Mouse (Mus musculus) small intestine, adult 2 months (tissue): ENCODE data around the gene Gm20388. TPM values are rescaled to one million over a fixed set of nuclear protein-coding genes. Genes with fewer than 3 reads are reported as not detected.

Experiments used
- H3K27ac ChIP-seq: fragments of 200-500 bp; 2 replicates; pipeline ENCODE4 v1.5.1; 2012; ENCODE audit warnings: low read depth, low read length, control low read depth, inconsistent platforms; ENCODE audit not compliant: insufficient read depth
- H3K27me3 ChIP-seq: fragments of 200-500 bp; 2 replicates; pipeline ENCODE4 v1.6.1; 2012; ENCODE audit warnings: mild to moderate bottlenecking, moderate library complexity, low read length, inconsistent platforms; ENCODE audit not compliant: control insufficient read depth, insufficient read depth
- H3K36me3 ChIP-seq: fragments of 200-500 bp; 2 replicates; pipeline ENCODE4 v1.6.1; 2012; ENCODE audit warnings: mild to moderate bottlenecking, low read length, control low read depth, inconsistent platforms; ENCODE audit not compliant: control insufficient read depth, insufficient read depth
- H3K4me1 ChIP-seq: fragments of 200-500 bp; 2 replicates; pipeline ENCODE4 v1.6.1; 2012; ENCODE audit warnings: low read length, inconsistent platforms, mixed read lengths; ENCODE audit not compliant: control insufficient read depth, insufficient read depth, insufficient read length
- H3K4me3 ChIP-seq: fragments of 200-500 bp; 2 replicates; pipeline ENCODE4 v1.5.1; 2012; ENCODE audit warnings: low read depth, mild to moderate bottlenecking, control low read depth, inconsistent platforms, low read length, moderate library complexity
- CTCF ChIP-seq: fragments of 200-500 bp; IDR thresholded peaks from 2 replicates; pipeline ENCODE4 v1.5.1; 2012; ENCODE audit warnings: low read depth, mild to moderate bottlenecking, control low read depth, inconsistent platforms, low read length, moderate library complexity, mixed read lengths; ENCODE audit not compliant: insufficient replicate concordance, insufficient read length; ENCODE audit errors: extremely low read depth
- POLR2A ChIP-seq: fragments of 200-500 bp; IDR thresholded peaks from 2 replicates; pipeline ENCODE4 v1.6.1; 2012; ENCODE audit warnings: low read depth, mild to moderate bottlenecking, control low read depth, inconsistent platforms, low read length, moderate library complexity
- WGBS: fragments of 180-500 bp; shearing (Covaris S2); methylation state at CpG from one replicate; pipeline ENCODE4 v1.1.7; 2018; 5-methylcytosine and 5-hydroxymethylcytosine counted together
- polyA plus RNA-seq: library from polyadenylated mRNA; depleted of rRNA; stranded (reverse); fragments of >200 nt; gene quantifications from 2 replicates; pipeline ENCODE4 v1.2.3, GENCODE M21; 2012

The Gm20388 gene
- polyA plus RNA-seq, 1 experiment, result 37.3 TPM

GRCm38 (mm10) chr8:123138741-123139140, 3228.1 kb downstream of the Gm20388 start:
- 71% methylated on average over 4 of the region's 4 CpGs for WGBS
- Histone ChIP-seq H3K4me3 (no peak overlapping the region), H3K4me1 (no peaks in the 10 kb centered on the region), H3K27me3 (no peaks in the 10 kb centered on the region), H3K27ac (no peak overlapping the region), H3K36me3 (no peaks in the 10 kb centered on the region)
- TF ChIP-seq POLR2A (no peak), CTCF (no peak)

GRCm38 (mm10) chr8:123141741-123142462, 3231.3 kb downstream of the Gm20388 start:
- TF ChIP-seq POLR2A (no peak), CTCF (no peak)
- H3K4me3 ChIP-seq, result no peak overlapping the region
- H3K4me1 ChIP-seq, result no peaks in the 10 kb centered on the region
- H3K27me3 ChIP-seq, result no peaks in the 10 kb centered on the region
- H3K36me3 ChIP-seq, result no peaks in the 10 kb centered on the region
- peak overlapping the region; percentile 57; the same call in 1 of the 2 replicates for H3K27ac ChIP-seq
- WGBS, result 66% methylated on average over 14 of the region's 14 CpGs

- Histone ChIP-seq H3K4me3 (no peak overlapping the region), H3K36me3 (no peaks in the 10 kb centered on the region), H3K27me3 (no peaks in the 10 kb centered on the region), H3K4me1 (no peaks in the 10 kb centered on the region), H3K27ac (no peak overlapping the region)
- WGBS, result 47% methylated on average over 6 of the region's 6 CpGs
- TF ChIP-seq CTCF (peak; percentile 63; the same call in 1 of the 2 replicates), POLR2A (no peak)
Measured at GRCm38 (mm10) chr8:123145279-123145678, 3234.6 kb downstream of the Gm20388 start.

- Histone ChIP-seq H3K27me3 (no peaks in the 10 kb centered on the region), H3K4me3 (no peak overlapping the region), H3K36me3 (no peaks in the 10 kb centered on the region), H3K4me1 (no peaks in the 10 kb centered on the region), H3K27ac (0 out of 2 replicates have a peak overlapping the region, but pooled peaks have one; percentile 43)
- WGBS, result 66% methylated on average over 7 of the region's 7 CpGs
- TF ChIP-seq POLR2A (no peak), CTCF (no peak)
Measured at GRCm38 (mm10) chr8:123146390-123146789, 3235.7 kb downstream of the Gm20388 start.

GRCm38 (mm10) chr8:123150737-123151171, 3240.1 kb downstream of the Gm20388 start:
- Histone ChIP-seq H3K4me1 (no peaks in the 10 kb centered on the region), H3K27ac (0 out of 2 replicates have a peak overlapping the region, but pooled peaks have one; percentile 5), H3K36me3 (no peaks in the 10 kb centered on the region), H3K27me3 (no peaks in the 10 kb centered on the region), H3K4me3 (no peak overlapping the region)
- WGBS, result 56% methylated on average over 9 of the region's 9 CpGs
- TF ChIP-seq CTCF, result no peak
- no peak for TF ChIP-seq POLR2A

GRCm38 (mm10) chr8:123155177-123155576, 3244.5 kb downstream of the Gm20388 start:
- no peaks in the 10 kb centered on the region for H3K4me1 ChIP-seq
- TF ChIP-seq CTCF (no peak), POLR2A (no peak)
- no peaks in the 10 kb centered on the region for H3K27me3 ChIP-seq
- H3K36me3 ChIP-seq, result no peaks in the 10 kb centered on the region
- 77% methylated on average over 5 of the region's 5 CpGs for WGBS
- no peak overlapping the region for H3K27ac ChIP-seq
- no peak overlapping the region for H3K4me3 ChIP-seq

GRCm38 (mm10) chr8:123156070-123156773, 3245.6 kb downstream of the Gm20388 start:
- TF ChIP-seq CTCF, result no peak
- TF ChIP-seq POLR2A, result no peak
- Histone ChIP-seq H3K4me3 (no peak overlapping the region), H3K4me1 (no peaks in the 10 kb centered on the region), H3K36me3 (no peaks in the 10 kb centered on the region), H3K27me3 (no peaks in the 10 kb centered on the region), H3K27ac (no peak overlapping the region)
- 61% methylated on average over 9 of the region's 9 CpGs for WGBS
